Mouse (Mus musculus) C2C12 (cell line): ENCODE measurements at regions not wholly inside any gene's neighbourhood (a gene's known extent, or its start where the extent isn't known, plus 50 kb on each side); places are given as distances from the start of the nearest gene placed in this dataset.

Experiments
- CEBPB ChIP-seq: IDR thresholded peaks from one replicate; pipeline ENCODE4 v1.6.1; 2011; ENCODE audit warnings: low read depth, mild to moderate bottlenecking, control low read depth, moderate library complexity
- CTCF ChIP-seq: IDR thresholded peaks from one replicate; pipeline ENCODE4 v1.5.1; 2011; ENCODE audit not compliant: control insufficient read depth, insufficient read depth, insufficient read length
- FOSL1 ChIP-seq: IDR thresholded peaks from one replicate; pipeline ENCODE4 v1.8.0; 2011; ENCODE audit warnings: mild to moderate bottlenecking, low read length; ENCODE audit not compliant: poor library complexity, insufficient read depth, severe bottlenecking
- MAX ChIP-seq: IDR thresholded peaks from one replicate; pipeline ENCODE4 v1.6.1; 2011; ENCODE audit warnings: mild to moderate bottlenecking, control low read depth
- MYOD1 ChIP-seq: IDR thresholded peaks from one replicate; pipeline ENCODE4 v1.6.1; 2011; ENCODE audit warnings: low read depth; ENCODE audit not compliant: control insufficient read depth, insufficient read length
- MYOG ChIP-seq: IDR thresholded peaks from one replicate; pipeline ENCODE4 v1.6.1; 2011; ENCODE audit not compliant: control insufficient read depth, insufficient read length; ENCODE audit errors: extremely low read depth
- USF1 ChIP-seq: IDR thresholded peaks from one replicate; pipeline ENCODE4 v1.6.1; 2011; ENCODE audit warnings: low read depth, mild to moderate bottlenecking, control low read depth, moderate library complexity

DNA sequence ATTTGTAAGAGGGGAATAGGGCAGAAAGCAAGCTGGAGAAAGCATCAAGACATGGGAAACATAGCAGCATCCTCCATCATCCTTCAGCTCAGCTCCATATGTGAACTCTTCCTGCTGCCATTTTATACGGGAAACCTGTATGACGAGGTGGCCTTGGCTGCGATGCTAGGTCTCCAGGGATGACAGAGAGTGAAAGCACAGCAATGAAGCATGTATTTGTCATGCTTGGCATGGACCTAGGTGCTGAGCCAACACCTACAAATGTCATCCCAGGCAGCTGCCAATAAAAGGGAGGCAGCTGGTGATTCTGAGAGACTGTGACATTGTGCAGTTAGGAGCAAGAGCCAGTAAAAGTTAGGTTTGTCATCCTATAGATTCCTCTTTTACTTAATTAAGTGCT is 51.0 kb upstream of the Akirin2 start:
- no peak for TF ChIP-seq CTCF
- no peak for TF ChIP-seq MYOG
- TF ChIP-seq USF1 = no peak
- no peak for TF ChIP-seq MYOD1
- no peak for TF ChIP-seq MAX
- TF ChIP-seq CEBPB = no peak
- TF ChIP-seq FOSL1 = no peak
